Mouse (Mus musculus) MEL (cell line): Measurements from ENCODE around the gene Ubl4b.

ENCODE experiments used
- CTCF ChIP-seq, 3 experiments: IDR thresholded peaks in 2 of 3; conservative IDR thresholded peaks in 1 of 3; 2 replicates each; pipeline ENCODE4 v1.5.1; 2011 to 2012; ENCODE audit warnings: low read length in 3 of 3, low read depth in 2 of 3, mild to moderate bottlenecking in 2 of 3, improper control_type of control experiment in 1 of 3, inconsistent platforms in 1 of 3, mixed read lengths in 1 of 3, moderate library complexity in 1 of 3; ENCODE audit not compliant: control insufficient read depth in 1 of 3, insufficient read depth in 1 of 3, poor library complexity in 1 of 3, severe bottlenecking in 1 of 3
- EP300 ChIP-seq, 2 experiments: IDR thresholded peaks; 2 replicates each; pipeline ENCODE4 v1.6.1; 2011; ENCODE audit warnings: improper control_type of control experiment in 2 of 2, low read length in 2 of 2, low read depth in 1 of 2, mild to moderate bottlenecking in 1 of 2
- GABPA ChIP-seq: IDR thresholded peaks from 2 replicates; pipeline ENCODE4 v1.6.1; 2012; ENCODE audit warnings: low read depth, mild to moderate bottlenecking, inconsistent platforms, low read length, improper control_type of control experiment, moderate library complexity
- GATA1 ChIP-seq: IDR thresholded peaks from 2 replicates; pipeline ENCODE4 v1.6.1; 2011; ENCODE audit warnings: low read depth, low read length, improper control_type of control experiment
- HCFC1 ChIP-seq: IDR thresholded peaks from 2 replicates; pipeline ENCODE4 v1.6.1; 2012; ENCODE audit warnings: low read depth, mild to moderate bottlenecking, inconsistent platforms, low read length, improper control_type of control experiment, moderate library complexity
- MAFK ChIP-seq: IDR thresholded peaks from 2 replicates; pipeline ENCODE4 v1.6.1; 2011; ENCODE audit warnings: low read depth, mild to moderate bottlenecking, low read length, improper control_type of control experiment, borderline replicate concordance
- MYB ChIP-seq: IDR thresholded peaks from 2 replicates; pipeline ENCODE4 v1.6.1; 2011; ENCODE audit warnings: mild to moderate bottlenecking, low read depth, low read length, improper control_type of control experiment
- NRF1 ChIP-seq: IDR thresholded peaks from 2 replicates; pipeline ENCODE4 v1.6.1; 2014; ENCODE audit warnings: low read depth, mild to moderate bottlenecking, inconsistent platforms, low read length, improper control_type of control experiment, moderate library complexity; ENCODE audit not compliant: poor library complexity, insufficient read depth, severe bottlenecking
- TAL1 ChIP-seq: IDR thresholded peaks from 2 replicates; pipeline ENCODE4 v1.6.1; 2012; ENCODE audit warnings: mild to moderate bottlenecking, inconsistent platforms, low read length, moderate library complexity, mixed read lengths

DNA sequence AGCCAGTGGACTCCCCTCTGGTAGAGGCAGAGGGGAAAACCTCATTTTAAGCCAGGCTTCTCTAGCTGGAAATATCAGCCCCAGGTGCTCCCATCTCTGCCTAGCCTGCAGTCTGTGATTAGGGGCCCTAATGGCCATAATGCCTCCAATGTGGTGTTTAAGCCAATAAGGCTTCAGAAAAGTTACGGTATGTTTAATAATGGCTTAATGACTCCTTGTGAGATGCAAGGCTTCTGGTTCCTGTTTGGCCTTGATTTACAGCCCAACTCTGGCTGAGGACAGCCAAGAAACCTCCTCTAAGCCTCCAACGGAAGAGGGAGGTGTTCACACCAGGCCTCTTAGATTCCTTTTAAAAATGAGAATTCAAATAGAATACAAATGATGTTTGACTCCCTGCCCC, 38.8 kb upstream of the Ubl4b start:
- TF ChIP-seq CTCF (IDR thresholded peaks at IDR 0.05 in 2 of 3, conservative IDR thresholded peaks at IDR 0.05 in 1 of 3; ENCODE audit: control insufficient read depth in 1 of 3, insufficient read depth in 1 of 3, low read depth in 2 of 3, low read length in 3 of 3, poor library complexity in 1 of 3, severe bottlenecking in 1 of 3): no peak
- no peak for TF ChIP-seq NRF1
- no peak for TF ChIP-seq MAFK
- TF ChIP-seq MYB: no peak
- TF ChIP-seq TAL1: no peak
- TF ChIP-seq EP300 (IDR thresholded peaks at IDR 0.05; ENCODE audit: low read depth in 1 of 2, low read length in 2 of 2): no peak
- TF ChIP-seq HCFC1: no peak
- no peak for TF ChIP-seq GATA1
- no peak for TF ChIP-seq GABPA
